Mouse (Mus musculus) forebrain, embryonic 15.5 days (tissue): ENCODE measurements at regions not wholly inside any gene's neighbourhood (a gene's known extent, or its start where the extent isn't known, plus 50 kb on each side); places are given as distances from the start of the nearest gene placed in this dataset.

Source experiments
- ATAC-seq: fragments of 200-750 bp; cut with Nextera tagmentation; replicated peaks from 2 replicates; pipeline ENCODE4 v1.8.0; 2017; ENCODE audit warnings: mild to moderate bottlenecking, moderate TSS enrichment, moderate library complexity
- H3K27ac ChIP-seq: fragments of 300-500 bp; sonication (generic); replicated peaks from 2 replicates; pipeline ENCODE4 v1.5.1; 2015; ENCODE audit warnings: mild to moderate bottlenecking, inconsistent platforms
- H3K27me3 ChIP-seq: fragments of 300-500 bp; sonication (generic); 2 replicates; pipeline ENCODE4 v1.6.1; 2015; ENCODE audit warnings: inconsistent platforms
- H3K36me3 ChIP-seq: fragments of 300-500 bp; sonication (generic); 2 replicates; pipeline ENCODE4 v1.6.1; 2015; ENCODE audit warnings: mild to moderate bottlenecking, inconsistent platforms
- H3K4me1 ChIP-seq: fragments of 300-500 bp; sonication (generic); 2 replicates; pipeline ENCODE4 v1.6.1; 2015; ENCODE audit warnings: inconsistent platforms
- H3K4me2 ChIP-seq: fragments of 300-500 bp; sonication (generic); replicated peaks from 2 replicates; pipeline ENCODE4 v1.6.1; 2015; ENCODE audit warnings: mild to moderate bottlenecking, inconsistent platforms
- H3K4me3 ChIP-seq: fragments of 300-500 bp; sonication (generic); 2 replicates; pipeline ENCODE4 v1.5.1; 2015; ENCODE audit warnings: mild to moderate bottlenecking, inconsistent platforms
- H3K9ac ChIP-seq: fragments of 300-500 bp; sonication (generic); replicated peaks from 2 replicates; pipeline ENCODE4 v1.6.1; 2015; ENCODE audit warnings: mild to moderate bottlenecking, inconsistent platforms
- H3K9me3 ChIP-seq: fragments of 300-500 bp; sonication (generic); 2 replicates; pipeline ENCODE4 v1.6.1; 2016; ENCODE audit warnings: inconsistent platforms
- WGBS: fragments of 180-500 bp; shearing (Covaris S2); methylation state at CpG from one replicate; pipeline ENCODE4 v1.1.7; 2015; ENCODE audit warnings: mixed read lengths; 5-methylcytosine and 5-hydroxymethylcytosine counted together

DNA sequence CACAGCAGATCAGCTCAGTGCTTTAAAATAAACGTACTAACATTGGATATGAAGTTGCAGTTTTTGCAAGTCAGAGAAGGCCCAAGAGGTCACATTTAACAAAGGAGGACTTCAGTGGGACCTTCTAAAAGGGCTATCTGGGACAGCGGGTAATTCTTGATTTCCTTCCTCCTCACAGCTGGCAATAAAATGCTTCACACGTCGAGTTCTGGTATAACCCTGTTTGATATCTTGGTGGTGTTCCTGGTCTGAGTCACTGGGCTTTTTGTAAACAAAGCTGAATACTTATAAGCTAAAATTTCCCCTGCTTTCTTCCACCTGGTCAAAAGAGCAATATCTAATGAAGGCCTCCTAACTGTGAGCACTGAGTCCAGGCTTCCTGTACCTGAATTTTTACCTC lies 187.9 kb downstream of the Rnd3 start:
- Histone ChIP-seq H3K4me2 (no peak overlapping the region), H3K27ac (no peak overlapping the region), H3K36me3 (no peaks in the 10 kb centered on the region), H3K4me3 (no peak overlapping the region), H3K27me3 (no peaks in the 10 kb centered on the region), H3K9me3 (no peaks in the 10 kb centered on the region), H3K9ac (no peak overlapping the region), H3K4me1 (peaks cover 7% of the 10 kb centered on the region)
- WGBS = 81% methylated on average over 4 of the region's 4 CpGs
- no peak for ATAC-seq

DNA sequence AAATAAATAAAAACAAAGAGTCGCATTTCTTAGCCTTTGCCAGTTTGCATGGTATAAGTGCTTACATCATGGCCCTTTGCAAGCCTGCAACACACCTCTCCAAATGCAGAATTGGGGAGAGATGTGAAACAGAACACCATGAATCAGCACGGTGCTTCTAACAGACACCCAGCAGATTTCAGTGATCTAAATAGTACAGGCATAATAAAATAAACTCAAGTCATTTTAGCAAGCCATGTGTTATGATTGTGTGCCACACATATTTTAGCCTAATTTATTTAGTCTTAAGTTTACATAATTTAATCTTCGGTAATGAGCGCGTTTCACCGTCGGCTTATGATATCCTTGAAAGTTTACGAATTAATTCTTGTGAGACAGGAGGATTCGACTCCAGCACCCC lies 189.6 kb downstream of the Rnd3 start:
- Histone ChIP-seq H3K4me1 (peaks cover 6% of the 10 kb centered on the region), H3K4me3 (no peak overlapping the region), H3K27me3 (no peaks in the 10 kb centered on the region), H3K27ac (no peak overlapping the region), H3K9ac (no peak overlapping the region), H3K36me3 (no peaks in the 10 kb centered on the region), H3K4me2 (no peak overlapping the region), H3K9me3 (no peaks in the 10 kb centered on the region)
- ATAC-seq = 0 out of 2 replicates have a peak, but pooled peaks have one; percentile 41
- 68% methylated on average over 9 of the region's 9 CpGs for WGBS

DNA sequence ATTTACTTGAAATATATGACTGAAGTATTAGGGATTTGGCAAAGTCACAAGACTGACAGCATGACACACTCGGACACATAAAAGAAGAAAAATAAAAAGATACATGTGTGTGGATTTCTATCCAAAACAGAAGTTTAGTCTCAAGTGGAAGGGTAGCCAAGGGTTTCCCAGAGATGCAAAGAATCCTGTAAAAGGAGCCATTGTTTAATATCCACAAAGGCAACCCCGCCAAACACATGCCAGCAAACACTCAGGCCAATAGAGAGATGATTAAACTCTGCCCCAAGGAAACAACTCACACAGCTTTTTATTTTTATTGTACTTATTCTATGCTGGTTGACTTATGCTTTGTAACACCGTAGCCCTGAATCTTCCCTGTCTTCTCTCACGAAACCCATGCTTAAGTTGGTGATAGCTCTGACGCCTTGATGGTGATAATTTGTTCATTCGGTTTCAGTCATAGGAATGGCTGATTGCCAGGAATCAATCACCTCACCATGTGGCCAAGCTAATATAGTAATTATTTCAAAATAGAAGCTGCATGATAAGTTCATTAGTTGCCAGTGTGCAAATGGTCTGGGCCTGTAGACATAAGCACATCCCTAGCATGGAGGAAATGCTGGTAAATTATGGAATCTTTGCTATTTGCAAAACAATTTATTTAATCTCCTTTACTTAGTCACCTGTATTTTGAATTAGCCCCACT lies 194.4 kb downstream of the Rnd3 start:
- ATAC-seq = no peak; the same call in 1 of the 2 replicates
- 18% methylated on average over 6 of the region's 6 CpGs for WGBS

DNA sequence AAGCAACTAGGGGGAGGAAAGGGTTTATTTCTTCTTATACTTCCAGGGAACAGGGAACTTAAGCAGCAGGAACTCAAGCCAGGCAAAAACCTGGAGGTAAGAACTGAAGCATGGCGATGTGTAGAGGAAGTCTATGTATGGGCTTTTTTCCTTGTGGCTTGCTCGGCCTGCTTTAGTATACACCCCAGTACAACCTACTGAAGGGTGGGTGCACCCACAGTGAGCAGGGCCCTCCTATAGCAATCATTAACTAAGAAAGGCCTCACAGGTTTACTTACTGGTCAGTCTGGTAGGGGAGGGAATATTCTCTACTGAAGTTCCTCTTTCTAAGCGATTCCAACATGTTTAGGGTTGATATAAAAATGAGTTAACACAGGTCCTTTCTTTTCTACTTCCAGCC lies 197.9 kb downstream of the Rnd3 start:
- no peak overlapping the region for H3K4me3 ChIP-seq
- no peak overlapping the region for H3K27ac ChIP-seq
- 93% methylated on average over 3 of the region's 3 CpGs for WGBS
- no peaks in the 10 kb centered on the region for H3K36me3 ChIP-seq
- peaks cover 6% of the 10 kb centered on the region for H3K4me1 ChIP-seq
- H3K9ac ChIP-seq = no peak overlapping the region
- H3K9me3 ChIP-seq = no peaks in the 10 kb centered on the region
- no peak overlapping the region for H3K4me2 ChIP-seq
- H3K27me3 ChIP-seq = no peaks in the 10 kb centered on the region
- ATAC-seq = no peak

More for the DNA sequence above, 194.4 kb downstream of the Rnd3 start:
- H3K27me3 ChIP-seq = no peaks in the 10 kb centered on the region
- H3K9me3 ChIP-seq = no peaks in the 10 kb centered on the region
- peaks cover 6% of the 10 kb centered on the region for H3K4me1 ChIP-seq
- H3K4me2 ChIP-seq = no peak overlapping the region
- no peaks in the 10 kb centered on the region for H3K36me3 ChIP-seq
- no peak overlapping the region for H3K27ac ChIP-seq
- H3K9ac ChIP-seq = no peak overlapping the region
- no peak overlapping the region for H3K4me3 ChIP-seq

DNA sequence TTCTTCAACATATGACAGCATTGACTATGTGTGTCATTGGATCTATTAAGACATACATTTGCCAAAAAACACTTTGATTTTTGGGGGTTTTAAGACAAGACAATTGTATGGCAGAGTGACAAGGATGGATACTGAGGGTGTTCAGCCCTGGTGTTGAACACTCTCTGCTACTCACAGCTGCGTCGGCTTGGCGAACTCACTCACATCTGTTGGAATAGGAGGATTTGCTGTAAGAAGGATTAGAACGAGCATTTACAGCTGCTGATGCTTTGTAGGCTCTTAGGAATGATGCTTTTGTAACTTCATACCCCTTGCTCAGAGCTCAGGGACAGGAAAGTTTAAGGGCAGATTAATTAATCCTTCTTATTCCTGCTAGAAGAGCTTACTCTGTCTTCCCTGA lies 199.2 kb downstream of the Rnd3 start:
- H3K27me3 ChIP-seq = no peaks in the 10 kb centered on the region
- H3K9me3 ChIP-seq = no peaks in the 10 kb centered on the region

DNA sequence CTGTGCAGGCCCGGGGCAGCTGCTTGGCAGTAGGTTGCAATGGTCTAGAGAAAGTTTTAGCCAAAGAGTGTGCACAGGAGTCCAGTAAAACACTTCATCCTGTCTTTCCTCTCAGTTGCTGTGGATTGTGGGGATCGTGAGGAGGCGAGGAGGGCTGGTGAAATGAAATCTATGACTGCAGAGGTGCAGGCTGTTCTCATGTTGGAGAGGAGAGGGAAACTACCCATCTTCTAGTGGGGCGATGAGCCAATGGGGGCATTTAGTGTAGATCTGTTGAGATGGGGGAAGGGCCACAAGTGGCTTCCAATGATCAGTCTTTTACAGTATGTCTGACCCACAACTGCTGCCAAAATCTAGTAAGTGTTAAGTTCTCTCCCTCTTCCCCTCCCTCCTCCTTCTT lies 203.4 kb downstream of the Rnd3 start:
- Histone ChIP-seq H3K4me3 (no peak overlapping the region), H3K27me3 (no peaks in the 10 kb centered on the region), H3K36me3 (no peaks in the 10 kb centered on the region), H3K4me2 (no peak overlapping the region), H3K27ac (no peak overlapping the region), H3K9ac (no peak overlapping the region), H3K9me3 (no peaks in the 10 kb centered on the region), H3K4me1 (no peaks in the 10 kb centered on the region)
- 90% methylated on average over 4 of the region's 4 CpGs for WGBS
- no peak for ATAC-seq

More for the DNA sequence above, 199.2 kb downstream of the Rnd3 start:
- ATAC-seq = no peak
- WGBS = 86% methylated on average over 4 of the region's 4 CpGs
- Histone ChIP-seq H3K9ac (no peak overlapping the region), H3K4me1 (peaks cover 4% of the 10 kb centered on the region), H3K27ac (no peak overlapping the region), H3K36me3 (no peaks in the 10 kb centered on the region), H3K4me3 (no peak overlapping the region), H3K4me2 (no peak overlapping the region)

DNA sequence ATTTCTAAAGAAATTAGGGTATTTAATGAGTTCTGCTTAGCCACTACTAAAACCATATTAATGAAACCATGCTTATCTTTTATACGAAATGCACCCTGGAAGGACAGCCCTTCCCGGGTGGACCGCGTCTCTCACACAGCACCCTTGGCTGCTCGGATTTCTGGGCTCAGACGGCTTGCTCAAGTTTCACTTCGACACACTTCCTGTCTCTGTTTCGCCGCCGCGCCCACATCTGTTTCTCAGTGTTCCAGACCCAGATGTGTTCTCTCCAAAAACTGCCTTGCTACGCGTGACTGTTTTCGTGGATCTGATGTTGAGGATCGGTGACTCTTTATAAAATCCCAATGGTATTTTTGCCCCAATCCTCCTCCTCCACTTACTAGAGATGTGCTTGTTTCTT lies 205.7 kb downstream of the Rnd3 start:
- ATAC-seq = no peak
- 90% methylated on average over 15 of the region's 15 CpGs for WGBS
- Histone ChIP-seq H3K4me1 (no peaks in the 10 kb centered on the region), H3K9ac (no peak overlapping the region), H3K27me3 (no peaks in the 10 kb centered on the region), H3K9me3 (no peaks in the 10 kb centered on the region), H3K27ac (no peak overlapping the region), H3K36me3 (no peaks in the 10 kb centered on the region), H3K4me2 (no peak overlapping the region), H3K4me3 (no peak overlapping the region)

DNA sequence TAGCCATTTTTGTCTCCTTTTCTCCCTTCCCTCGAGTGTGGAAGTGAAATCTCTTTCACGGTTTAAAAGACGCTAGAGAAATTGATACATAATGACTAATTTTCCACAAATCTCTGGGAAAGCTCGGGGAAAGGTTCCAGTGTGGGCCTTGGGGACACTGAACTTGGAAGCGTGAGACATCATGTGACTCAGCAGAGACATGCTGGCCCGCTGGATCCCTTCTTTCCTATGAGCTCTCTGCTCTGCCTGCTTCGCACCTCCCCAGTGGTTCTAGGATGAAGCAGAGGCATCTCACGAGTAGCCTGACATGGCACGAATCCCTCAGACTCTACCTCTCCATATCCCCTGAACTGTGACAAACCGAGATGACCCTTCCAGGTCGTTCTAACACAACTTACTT lies 206.2 kb downstream of the Rnd3 start:
- Histone ChIP-seq H3K4me1 (no peaks in the 10 kb centered on the region), H3K4me2 (no peak overlapping the region), H3K36me3 (no peaks in the 10 kb centered on the region), H3K9me3 (no peaks in the 10 kb centered on the region), H3K9ac (no peak overlapping the region), H3K27ac (no peak overlapping the region), H3K27me3 (no peaks in the 10 kb centered on the region), H3K4me3 (no peak overlapping the region)
- 84% methylated on average over 11 of the region's 11 CpGs for WGBS
- no peak for ATAC-seq

DNA sequence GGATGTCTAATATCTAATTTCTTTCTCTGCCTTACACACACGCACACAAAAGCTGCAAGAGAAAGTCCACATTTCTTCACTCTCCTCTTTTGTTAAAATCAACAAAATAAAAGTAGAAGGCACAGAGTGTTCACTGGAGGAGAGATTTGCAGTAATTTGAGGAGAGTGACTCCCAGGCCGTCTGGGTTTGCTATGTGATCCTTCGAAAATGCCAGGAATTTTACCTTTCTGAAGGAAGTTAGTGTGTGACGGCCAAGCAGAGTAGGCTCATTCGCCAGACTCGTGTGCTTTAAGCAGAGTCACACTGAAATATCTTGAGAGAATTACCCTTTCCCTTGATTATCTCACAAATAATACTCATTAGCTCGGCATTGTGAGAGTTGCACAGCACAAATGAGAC lies 216.0 kb downstream of the Rnd3 start:
- no peak overlapping the region for H3K4me3 ChIP-seq
- H3K27ac ChIP-seq = no peak overlapping the region
- H3K4me2 ChIP-seq = no peak overlapping the region
- H3K9ac ChIP-seq = no peak overlapping the region
- no peaks in the 10 kb centered on the region for H3K27me3 ChIP-seq
- H3K36me3 ChIP-seq = no peaks in the 10 kb centered on the region
- 0 out of 2 replicates have a peak, but pooled peaks have one; percentile 13 for ATAC-seq
- 11% methylated on average over 7 of the region's 7 CpGs for WGBS
- H3K4me1 ChIP-seq = 0 out of 2 replicates have a peak, but pooled peaks cover 4% of the 10 kb centered on the region
- no peaks in the 10 kb centered on the region for H3K9me3 ChIP-seq

DNA sequence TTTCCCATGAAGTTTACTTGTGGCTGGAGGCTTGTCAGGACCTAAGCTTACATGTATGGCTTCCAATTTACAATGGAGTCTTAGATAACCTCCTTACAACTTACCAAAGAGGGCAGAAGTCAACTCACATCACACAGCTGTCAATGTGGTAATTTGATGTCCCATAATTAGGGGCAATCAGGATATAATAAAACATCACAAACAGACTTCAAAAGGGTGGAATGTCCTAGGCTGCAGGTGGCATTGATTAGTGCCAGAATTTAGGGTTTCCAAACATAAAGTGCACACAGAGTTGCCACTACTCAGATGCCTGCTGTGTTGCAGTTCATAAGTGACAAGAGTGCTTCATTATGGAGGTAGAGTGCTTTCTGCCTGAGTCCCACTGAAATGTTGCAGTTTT lies 227.9 kb downstream of the Rnd3 start:
- Histone ChIP-seq H3K4me2 (no peak overlapping the region), H3K9ac (no peak overlapping the region), H3K27me3 (no peaks in the 10 kb centered on the region), H3K9me3 (no peaks in the 10 kb centered on the region), H3K4me1 (peaks cover 12% of the 10 kb centered on the region), H3K36me3 (no peaks in the 10 kb centered on the region), H3K4me3 (no peak overlapping the region), H3K27ac (no peak overlapping the region)
- no peak for ATAC-seq

DNA sequence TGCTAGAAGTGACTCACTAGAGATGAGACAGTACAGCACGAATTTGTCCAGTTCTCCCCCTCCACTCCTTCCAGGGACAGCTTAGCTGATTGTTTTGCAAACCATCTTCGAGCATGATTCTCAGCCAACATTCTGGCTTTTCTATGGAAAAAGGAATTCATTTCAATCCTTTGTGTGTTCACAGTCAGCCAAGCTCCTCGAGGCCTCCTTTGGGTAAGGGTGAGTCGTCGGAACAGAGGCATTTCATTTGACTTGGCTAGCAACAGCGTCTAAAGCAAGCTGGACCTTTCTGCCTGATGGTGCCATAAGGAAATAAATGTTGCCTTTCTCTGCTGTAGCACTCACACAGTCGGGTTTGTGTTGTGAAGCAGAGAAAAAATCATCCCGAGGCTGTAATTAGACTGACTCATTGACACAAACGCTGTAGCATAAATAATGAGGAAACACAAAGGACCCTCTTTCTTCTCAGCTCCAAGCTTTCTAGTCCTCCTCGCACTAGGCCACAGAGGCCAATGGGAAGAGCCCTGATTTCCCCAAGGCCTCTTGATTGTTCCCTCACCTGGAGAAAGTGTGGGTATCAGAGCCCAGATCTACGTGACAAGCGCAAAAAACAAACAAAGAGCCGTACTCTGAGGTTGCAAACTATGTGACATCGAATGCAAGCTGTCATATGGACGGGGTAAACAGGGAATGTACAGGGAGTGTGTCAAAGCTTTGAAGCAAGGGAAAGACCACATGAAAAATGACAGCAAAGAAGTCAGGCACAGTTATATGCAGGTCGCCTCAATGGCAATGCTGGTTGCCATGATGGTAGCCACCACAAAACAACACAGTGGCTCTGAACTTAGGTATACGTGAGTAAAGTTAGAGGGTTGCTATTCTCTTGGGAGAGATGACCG lies 232.3 kb downstream of the Rnd3 start:
- no peak overlapping the region for H3K4me3 ChIP-seq
- H3K9me3 ChIP-seq = no peaks in the 10 kb centered on the region
- no peak overlapping the region for H3K4me2 ChIP-seq
- no peak overlapping the region; the same call in 1 of the 2 replicates for H3K9ac ChIP-seq
- H3K4me1 ChIP-seq = peaks cover 26% of the 10 kb centered on the region
- H3K36me3 ChIP-seq = no peaks in the 10 kb centered on the region
- peak; percentile 90 for ATAC-seq
- peak overlapping the region; percentile 85 for H3K27ac ChIP-seq
- no peaks in the 10 kb centered on the region for H3K27me3 ChIP-seq
- WGBS = 24% methylated on average over 18 of the region's 18 CpGs

DNA sequence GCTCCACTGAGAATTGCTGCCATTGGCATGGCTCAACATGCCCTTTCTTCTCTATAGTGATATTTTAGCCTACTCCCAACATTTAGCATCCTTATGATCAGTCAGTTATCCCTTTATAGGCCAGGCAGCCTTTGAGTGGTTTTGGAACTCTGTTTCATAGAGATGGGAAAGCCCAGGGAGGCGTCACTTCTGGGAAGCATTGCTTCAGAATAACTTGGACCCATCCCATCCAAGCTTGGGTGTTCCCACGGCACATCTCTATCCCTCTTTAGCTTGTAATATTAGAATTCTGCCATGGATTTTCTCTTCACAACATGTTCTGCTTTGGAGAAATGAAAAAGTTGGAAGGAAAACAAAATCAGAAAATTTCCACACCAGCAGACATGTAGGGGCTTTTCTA lies 233.8 kb downstream of the Rnd3 start:
- 88% methylated on average over 2 of the region's 2 CpGs for WGBS
- Histone ChIP-seq H3K4me3 (no peak overlapping the region), H3K9me3 (no peaks in the 10 kb centered on the region), H3K4me1 (peaks cover 26% of the 10 kb centered on the region), H3K4me2 (no peak overlapping the region), H3K27ac (no peak overlapping the region), H3K27me3 (no peaks in the 10 kb centered on the region), H3K9ac (no peak overlapping the region), H3K36me3 (no peaks in the 10 kb centered on the region)
- no peak for ATAC-seq
